Mouse (Mus musculus): Measurements from ENCODE around the gene Spns1. TPM values are rescaled to one million over a fixed set of nuclear protein-coding genes. Genes with fewer than 3 reads are reported as not detected.

The Spns1 gene
- 13.0 and 32.8 TPM in 2 replicates for polyA plus RNA-seq (2011; ENCODE audit: insufficient read depth, insufficient read length, low replicate concordance, missing spikeins)

GRCm38 (mm10) chr7:126377278-126378158 lies at the start of gene Spns1:
Gene Spns1, minus strand, starts transcription at chr7:126377450.
- peak; percentile 87 for TF ChIP-seq POLR2A (IDR thresholded peaks at IDR 0.05; ENCODE audit: borderline replicate concordance, control insufficient read depth, low read depth, low read length)
- TF ChIP-seq CTCF (IDR thresholded peaks at IDR 0.05; ENCODE audit: control insufficient read depth, insufficient read depth, low read length), result peak; percentile 72
- Histone ChIP-seq H3K27ac (ENCODE audit: control insufficient read depth, insufficient read depth, low read depth, low read length, poor library complexity) (peak within 1 kb of the TSS; percentile 0; the same call in 1 of the 2 replicates), H3K4me1 (ENCODE audit: control insufficient read depth, insufficient read depth, low read length) (peaks cover 2% of the 10 kb centered on the region), H3K4me3 (replicated peaks; ENCODE audit: control insufficient read depth, low read depth, low read length) (peak within 1 kb of the TSS; percentile 77)
- WGBS, result under 1% methylated on average over 33 of the region's 33 CpGs

GRCm38 (mm10) chr7:126424161-126424560 lies 46.9 kb upstream of the Spns1 start:
- Histone ChIP-seq H3K4me1 (ENCODE audit: control insufficient read depth, insufficient read depth, low read length) (peaks cover 1% of the 10 kb centered on the region), H3K27ac (ENCODE audit: control insufficient read depth, insufficient read depth, low read depth, low read length, poor library complexity) (no peak overlapping the region), H3K4me3 (replicated peaks; ENCODE audit: control insufficient read depth, low read depth, low read length) (no peak overlapping the region)
- no peak for TF ChIP-seq CTCF (IDR thresholded peaks at IDR 0.05; ENCODE audit: control insufficient read depth, insufficient read depth, low read length)
- TF ChIP-seq POLR2A (IDR thresholded peaks at IDR 0.05; ENCODE audit: borderline replicate concordance, control insufficient read depth, low read depth, low read length), result no peak
- 57% methylated on average over 6 of the region's 6 CpGs for WGBS

GRCm38 (mm10) chr7:126421756-126422155 lies 44.5 kb upstream of the Spns1 start:
- Histone ChIP-seq H3K4me3 (replicated peaks; ENCODE audit: control insufficient read depth, low read depth, low read length) (no peak overlapping the region), H3K27ac (ENCODE audit: control insufficient read depth, insufficient read depth, low read depth, low read length, poor library complexity) (no peak overlapping the region), H3K4me1 (ENCODE audit: control insufficient read depth, insufficient read depth, low read length) (peaks cover 3% of the 10 kb centered on the region)
- TF ChIP-seq POLR2A (IDR thresholded peaks at IDR 0.05; ENCODE audit: borderline replicate concordance, control insufficient read depth, low read depth, low read length), result no peak
- TF ChIP-seq CTCF (IDR thresholded peaks at IDR 0.05; ENCODE audit: control insufficient read depth, insufficient read depth, low read length), result no peak
- WGBS, result 45% methylated on average over 5 of the region's 5 CpGs

GRCm38 (mm10) chr7:126418496-126418895 lies 41.2 kb upstream of the Spns1 start:
- peak overlapping the region; percentile 91; the same call in 1 of the 2 replicates for H3K27ac ChIP-seq (ENCODE audit: control insufficient read depth, insufficient read depth, low read depth, low read length, poor library complexity)
- peaks cover 3% of the 10 kb centered on the region for H3K4me1 ChIP-seq (ENCODE audit: control insufficient read depth, insufficient read depth, low read length)
- 24% methylated on average over 3 of the region's 3 CpGs for WGBS
- no peak overlapping the region for H3K4me3 ChIP-seq (replicated peaks; ENCODE audit: control insufficient read depth, low read depth, low read length)
- TF ChIP-seq CTCF (IDR thresholded peaks at IDR 0.05; ENCODE audit: control insufficient read depth, insufficient read depth, low read length), result no peak

- TF ChIP-seq POLR2A (IDR thresholded peaks at IDR 0.05; ENCODE audit: borderline replicate concordance, control insufficient read depth, low read depth, low read length) (no peak), CTCF (IDR thresholded peaks at IDR 0.05; ENCODE audit: control insufficient read depth, insufficient read depth, low read length) (no peak)
- no peak overlapping the region for H3K4me3 ChIP-seq (replicated peaks; ENCODE audit: control insufficient read depth, low read depth, low read length)
- 73% methylated on average over 4 of the region's 4 CpGs for WGBS
- H3K4me1 ChIP-seq (ENCODE audit: control insufficient read depth, insufficient read depth, low read length), result peaks cover 3% of the 10 kb centered on the region
- H3K27ac ChIP-seq (ENCODE audit: control insufficient read depth, insufficient read depth, low read depth, low read length, poor library complexity), result peak overlapping the region; percentile 91
Measured at GRCm38 (mm10) chr7:126417606-126418005, 40.4 kb upstream of the Spns1 start.

- H3K27ac ChIP-seq (ENCODE audit: control insufficient read depth, insufficient read depth, low read depth, low read length, poor library complexity), result peak overlapping the region; percentile 91; the same call in 1 of the 2 replicates
- 44% methylated on average over 8 of the region's 8 CpGs for WGBS
- no peak for TF ChIP-seq CTCF (IDR thresholded peaks at IDR 0.05; ENCODE audit: control insufficient read depth, insufficient read depth, low read length)
- TF ChIP-seq POLR2A (IDR thresholded peaks at IDR 0.05; ENCODE audit: borderline replicate concordance, control insufficient read depth, low read depth, low read length), result no peak
- H3K4me3 ChIP-seq (replicated peaks; ENCODE audit: control insufficient read depth, low read depth, low read length), result no peak overlapping the region
- peaks cover 3% of the 10 kb centered on the region for H3K4me1 ChIP-seq (ENCODE audit: control insufficient read depth, insufficient read depth, low read length)
Measured at GRCm38 (mm10) chr7:126417045-126417444, 39.8 kb upstream of the Spns1 start.

GRCm38 (mm10) chr7:126416615-126417014 lies 39.4 kb upstream of the Spns1 start:
- WGBS, result 27% methylated on average over 2 of the region's 2 CpGs
- H3K27ac ChIP-seq (ENCODE audit: control insufficient read depth, insufficient read depth, low read depth, low read length, poor library complexity), result peak overlapping the region; percentile 91
- H3K4me3 ChIP-seq (replicated peaks; ENCODE audit: control insufficient read depth, low read depth, low read length), result no peak overlapping the region
- H3K4me1 ChIP-seq (ENCODE audit: control insufficient read depth, insufficient read depth, low read length), result peaks cover 3% of the 10 kb centered on the region
- TF ChIP-seq CTCF (IDR thresholded peaks at IDR 0.05; ENCODE audit: control insufficient read depth, insufficient read depth, low read length) (no peak), POLR2A (IDR thresholded peaks at IDR 0.05; ENCODE audit: borderline replicate concordance, control insufficient read depth, low read depth, low read length) (no peak)

- WGBS, result 78% methylated on average over 6 of the region's 6 CpGs
- Histone ChIP-seq H3K4me3 (replicated peaks; ENCODE audit: control insufficient read depth, low read depth, low read length) (peak within 1 kb of the TSS; percentile 77), H3K4me1 (ENCODE audit: control insufficient read depth, insufficient read depth, low read length) (peaks cover 3% of the 10 kb centered on the region), H3K27ac (ENCODE audit: control insufficient read depth, insufficient read depth, low read depth, low read length, poor library complexity) (peak within 1 kb of the TSS; percentile 56)
- TF ChIP-seq CTCF (IDR thresholded peaks at IDR 0.05; ENCODE audit: control insufficient read depth, insufficient read depth, low read length) (no peak), POLR2A (IDR thresholded peaks at IDR 0.05; ENCODE audit: borderline replicate concordance, control insufficient read depth, low read depth, low read length) (peak; percentile 70; the same call in 1 of the 2 replicates)
Measured at GRCm38 (mm10) chr7:126414725-126415124, 37.5 kb upstream of the Spns1 start, which contains the start of gene Cd19. Gene Cd19, minus strand, starts transcription at chr7:126414889.
